Mouse (Mus musculus): ENCODE data around the gene Slc35f3. TPM values are rescaled to one million over a fixed set of nuclear protein-coding genes. Genes with fewer than 3 reads are reported as not detected.

The Slc35f3 gene
- polyA plus RNA-seq, 1 experiment from 2014 or later: 0.83 TPM

- Histone ChIP-seq H3K4me1 (ENCODE audit: control insufficient read depth, insufficient read depth, low read length) (peaks cover 6% of the 10 kb centered on the region; the same call in 1 of the 2 replicates), H3K27ac (ENCODE audit: low read depth, low read length) (no peak overlapping the region), H3K9me3 (ENCODE audit: control insufficient read depth, low read length) (0 out of 2 replicates have a peak, but pooled peaks cover 4% of the 10 kb centered on the region), H3K4me3 (ENCODE audit: low read length) (no peak overlapping the region), H3K36me3 (ENCODE audit: control insufficient read depth, insufficient read depth, low read length) (no peaks in the 10 kb centered on the region), H3K4me2 (replicated peaks; ENCODE audit: low read depth, low read length) (no peak overlapping the region), H3K27me3 (ENCODE audit: control insufficient read depth, insufficient read depth, low read length) (no peaks in the 10 kb centered on the region), H3K9ac (ENCODE audit: low read depth, low read length) (no peak overlapping the region)
- 66% methylated on average over 4 of the region's 4 CpGs for WGBS
- no peak for ATAC-seq (ENCODE audit: low FRiP score, low TSS enrichment)
Observed at GRCm38 (mm10) chr8:126345100-126345499, 46.7 kb downstream of the Slc35f3 start.

DNA sequence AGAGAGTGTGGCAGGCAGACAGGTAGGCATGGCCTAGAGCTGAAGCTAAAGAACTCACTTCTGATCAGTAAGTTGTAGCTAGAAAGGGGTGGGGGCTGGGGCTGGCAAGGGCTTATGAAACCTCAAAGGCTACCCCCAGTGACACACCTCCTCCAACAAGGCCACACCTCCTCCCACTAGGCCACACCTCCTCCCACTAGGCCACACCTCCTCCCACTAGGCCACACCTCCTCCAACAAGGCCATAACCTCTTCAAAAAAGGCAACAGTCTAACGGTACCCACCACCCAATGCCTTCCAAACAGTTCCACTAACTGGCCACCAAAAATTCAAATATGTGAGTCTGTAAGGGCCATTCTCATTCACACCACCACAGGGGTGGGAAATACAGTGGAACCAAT lies 54.9 kb downstream of the Slc35f3 start:
- no peak for ATAC-seq (ENCODE audit: low FRiP score, low TSS enrichment)
- WGBS: 61% methylated on average over 1 of the region's 1 CpGs

GRCm38 (mm10) chr8:126357946-126358345 lies 59.6 kb downstream of the Slc35f3 start:
- 56% methylated on average over 3 of the region's 3 CpGs for WGBS
- no peak for ATAC-seq (ENCODE audit: low FRiP score, low TSS enrichment)
- H3K4me3 ChIP-seq (ENCODE audit: low read length): no peak overlapping the region
- H3K36me3 ChIP-seq (ENCODE audit: control insufficient read depth, insufficient read depth, low read length): no peaks in the 10 kb centered on the region
- no peak overlapping the region for H3K4me2 ChIP-seq (replicated peaks; ENCODE audit: low read depth, low read length)
- peaks cover 5% of the 10 kb centered on the region; the same call in 1 of the 2 replicates for H3K4me1 ChIP-seq (ENCODE audit: control insufficient read depth, insufficient read depth, low read length)
- H3K27ac ChIP-seq (ENCODE audit: low read depth, low read length): no peak overlapping the region
- H3K27me3 ChIP-seq (ENCODE audit: control insufficient read depth, insufficient read depth, low read length): no peaks in the 10 kb centered on the region
- no peaks in the 10 kb centered on the region for H3K9me3 ChIP-seq (ENCODE audit: control insufficient read depth, low read length)
- H3K9ac ChIP-seq (ENCODE audit: low read depth, low read length): no peak overlapping the region

More for the DNA sequence above, 54.9 kb downstream of the Slc35f3 start:
- Histone ChIP-seq H3K27ac (ENCODE audit: low read depth, low read length) (no peak overlapping the region), H3K4me3 (ENCODE audit: low read length) (no peak overlapping the region), H3K9ac (ENCODE audit: low read depth, low read length) (no peak overlapping the region), H3K27me3 (ENCODE audit: control insufficient read depth, insufficient read depth, low read length) (no peaks in the 10 kb centered on the region), H3K4me1 (ENCODE audit: control insufficient read depth, insufficient read depth, low read length) (no peaks in the 10 kb centered on the region), H3K9me3 (ENCODE audit: control insufficient read depth, low read length) (no peaks in the 10 kb centered on the region), H3K36me3 (ENCODE audit: control insufficient read depth, insufficient read depth, low read length) (no peaks in the 10 kb centered on the region), H3K4me2 (replicated peaks; ENCODE audit: low read depth, low read length) (no peak overlapping the region)

GRCm38 (mm10) chr8:126359296-126359695 lies 60.9 kb downstream of the Slc35f3 start:
- ATAC-seq (ENCODE audit: low FRiP score, low TSS enrichment): no peak; the same call in 1 of the 2 replicates

GRCm38 (mm10) chr8:126360106-126360505 lies 61.7 kb downstream of the Slc35f3 start:
- H3K4me3 ChIP-seq (ENCODE audit: low read length): no peak overlapping the region
- peak overlapping the region; percentile 55; the same call in 1 of the 2 replicates for H3K27ac ChIP-seq (ENCODE audit: low read depth, low read length)
- no peaks in the 10 kb centered on the region for H3K9me3 ChIP-seq (ENCODE audit: control insufficient read depth, low read length)
- whole genome bisulfite sequencing: 50% methylated on average over 11 of the region's 11 CpGs
- H3K4me1 ChIP-seq (ENCODE audit: control insufficient read depth, insufficient read depth, low read length): peaks cover 5% of the 10 kb centered on the region; the same call in 1 of the 2 replicates
- no peak; the same call in 1 of the 2 replicates for ATAC-seq (ENCODE audit: low FRiP score, low TSS enrichment)
- no peaks in the 10 kb centered on the region for H3K36me3 ChIP-seq (ENCODE audit: control insufficient read depth, insufficient read depth, low read length)
- H3K9ac ChIP-seq (ENCODE audit: low read depth, low read length): no peak overlapping the region
- H3K4me2 ChIP-seq (replicated peaks; ENCODE audit: low read depth, low read length): no peak overlapping the region
- H3K27me3 ChIP-seq (ENCODE audit: control insufficient read depth, insufficient read depth, low read length): no peaks in the 10 kb centered on the region

More at GRCm38 (mm10) chr8:126359296-126359695, 60.9 kb downstream of the Slc35f3 start:
- WGBS: 44% methylated on average over 6 of the region's 6 CpGs
- Histone ChIP-seq H3K27ac (ENCODE audit: low read depth, low read length) (peak overlapping the region; percentile 55; the same call in 1 of the 2 replicates), H3K4me3 (ENCODE audit: low read length) (no peak overlapping the region), H3K4me2 (replicated peaks; ENCODE audit: low read depth, low read length) (no peak overlapping the region), H3K36me3 (ENCODE audit: control insufficient read depth, insufficient read depth, low read length) (no peaks in the 10 kb centered on the region), H3K27me3 (ENCODE audit: control insufficient read depth, insufficient read depth, low read length) (no peaks in the 10 kb centered on the region), H3K9ac (ENCODE audit: low read depth, low read length) (no peak overlapping the region), H3K9me3 (ENCODE audit: control insufficient read depth, low read length) (no peaks in the 10 kb centered on the region), H3K4me1 (ENCODE audit: control insufficient read depth, insufficient read depth, low read length) (peaks cover 5% of the 10 kb centered on the region; the same call in 1 of the 2 replicates)

GRCm38 (mm10) chr8:126360701-126361100 lies 62.3 kb downstream of the Slc35f3 start:
- Histone ChIP-seq H3K9me3 (ENCODE audit: control insufficient read depth, low read length) (no peaks in the 10 kb centered on the region), H3K4me3 (ENCODE audit: low read length) (no peak overlapping the region), H3K36me3 (ENCODE audit: control insufficient read depth, insufficient read depth, low read length) (no peaks in the 10 kb centered on the region), H3K27me3 (ENCODE audit: control insufficient read depth, insufficient read depth, low read length) (no peaks in the 10 kb centered on the region), H3K4me2 (replicated peaks; ENCODE audit: low read depth, low read length) (no peak overlapping the region), H3K9ac (ENCODE audit: low read depth, low read length) (no peak overlapping the region), H3K27ac (ENCODE audit: low read depth, low read length) (no peak overlapping the region), H3K4me1 (ENCODE audit: control insufficient read depth, insufficient read depth, low read length) (peaks cover 5% of the 10 kb centered on the region; the same call in 1 of the 2 replicates)
- 71% methylated on average over 5 of the region's 5 CpGs for WGBS
- ATAC-seq (ENCODE audit: low FRiP score, low TSS enrichment): no peak

DNA sequence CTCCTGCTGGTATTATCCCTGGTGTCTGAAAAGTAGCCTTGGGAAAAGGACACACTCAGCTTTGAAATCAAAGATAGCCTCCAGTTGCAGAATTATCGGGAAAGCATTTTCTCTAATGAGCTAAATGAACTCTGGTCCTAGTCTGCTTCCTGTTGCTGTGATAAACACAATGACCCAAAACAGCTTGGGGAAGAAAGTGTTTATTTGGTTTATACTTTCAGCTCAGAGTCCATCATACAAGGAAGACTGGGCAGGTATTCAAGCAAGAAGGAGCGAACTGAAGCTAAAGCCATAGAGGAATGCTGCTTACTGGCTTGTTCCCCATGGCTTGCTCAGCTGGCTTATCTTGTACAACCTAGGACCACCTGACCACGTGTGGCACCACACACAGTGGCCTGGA lies 67.9 kb downstream of the Slc35f3 start:
- no peak overlapping the region for H3K4me3 ChIP-seq (ENCODE audit: low read length)
- H3K4me2 ChIP-seq (replicated peaks; ENCODE audit: low read depth, low read length): no peak overlapping the region
- no peak for ATAC-seq (ENCODE audit: low FRiP score, low TSS enrichment)
- H3K36me3 ChIP-seq (ENCODE audit: control insufficient read depth, insufficient read depth, low read length): no peaks in the 10 kb centered on the region
- no peak overlapping the region for H3K9ac ChIP-seq (ENCODE audit: low read depth, low read length)
- no peaks in the 10 kb centered on the region for H3K9me3 ChIP-seq (ENCODE audit: control insufficient read depth, low read length)
- H3K27ac ChIP-seq (ENCODE audit: low read depth, low read length): no peak overlapping the region
- no peaks in the 10 kb centered on the region for H3K27me3 ChIP-seq (ENCODE audit: control insufficient read depth, insufficient read depth, low read length)
- H3K4me1 ChIP-seq (ENCODE audit: control insufficient read depth, insufficient read depth, low read length): no peaks in the 10 kb centered on the region
- WGBS: 70% methylated on average over 3 of the region's 3 CpGs

DNA sequence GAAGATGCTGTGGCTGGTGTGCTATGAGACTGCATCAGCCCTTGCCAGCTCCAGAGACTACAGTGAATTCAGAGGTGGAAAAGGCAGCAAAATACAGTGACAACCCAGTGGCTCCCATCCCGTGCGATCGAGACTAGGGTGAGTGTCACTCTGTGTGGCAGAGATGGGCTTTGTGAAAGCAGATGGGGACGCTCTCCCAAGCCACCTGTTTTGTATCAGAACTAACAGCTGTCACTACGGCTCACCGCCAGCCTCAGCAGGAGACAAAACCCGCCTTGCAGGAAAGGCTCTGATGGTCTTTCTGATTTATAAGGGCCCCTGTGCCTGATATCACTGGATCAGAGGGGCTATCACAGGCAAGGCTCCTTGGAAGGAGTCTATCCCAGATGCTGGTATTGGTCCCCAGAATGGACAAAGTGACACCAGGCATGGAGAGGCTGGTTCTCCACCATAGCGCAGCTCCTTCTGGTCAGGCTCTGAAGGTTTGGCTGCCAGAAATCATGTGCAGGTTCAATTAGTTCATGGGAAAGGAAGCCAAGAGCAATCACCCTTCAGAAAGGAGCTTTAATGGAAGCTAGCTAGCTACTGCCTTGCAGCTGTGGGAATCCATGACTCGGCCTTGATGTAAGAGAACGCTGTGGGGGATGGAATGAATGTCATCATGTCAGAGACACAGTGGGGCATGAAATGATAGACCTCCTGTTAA lies 70.1 kb downstream of the Slc35f3 start:
- no peak overlapping the region for H3K27ac ChIP-seq (ENCODE audit: low read depth, low read length)
- no peaks in the 10 kb centered on the region for H3K9me3 ChIP-seq (ENCODE audit: control insufficient read depth, low read length)
- no peaks in the 10 kb centered on the region for H3K4me1 ChIP-seq (ENCODE audit: control insufficient read depth, insufficient read depth, low read length)
- 83% methylated on average over 10 of the region's 10 CpGs for WGBS
- no peak overlapping the region for H3K4me3 ChIP-seq (ENCODE audit: low read length)
- H3K36me3 ChIP-seq (ENCODE audit: control insufficient read depth, insufficient read depth, low read length): no peaks in the 10 kb centered on the region
- ATAC-seq (ENCODE audit: low FRiP score, low TSS enrichment): no peak
- no peak overlapping the region for H3K9ac ChIP-seq (ENCODE audit: low read depth, low read length)
- no peaks in the 10 kb centered on the region for H3K27me3 ChIP-seq (ENCODE audit: control insufficient read depth, insufficient read depth, low read length)
- H3K4me2 ChIP-seq (replicated peaks; ENCODE audit: low read depth, low read length): no peak overlapping the region

DNA sequence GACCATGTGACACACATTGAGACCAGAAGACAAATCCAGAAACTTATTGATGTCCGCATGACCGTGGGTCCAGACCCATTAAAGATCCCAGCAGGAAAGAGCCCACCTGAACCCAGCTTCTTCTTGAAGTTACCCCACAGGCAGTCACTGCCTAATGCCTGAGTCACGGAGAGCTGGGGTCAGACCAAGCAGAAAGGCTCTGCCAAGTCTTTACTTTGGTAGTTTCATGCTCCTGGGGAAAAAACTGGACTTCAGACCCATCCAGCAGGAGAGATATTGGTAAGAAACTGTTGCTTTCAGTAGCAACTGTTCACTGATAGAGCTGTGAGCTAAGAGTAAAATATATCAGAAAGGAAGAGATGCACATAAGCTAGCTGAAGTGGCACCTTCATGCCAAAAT lies 73.5 kb downstream of the Slc35f3 start:
- WGBS: 84% methylated on average over 3 of the region's 3 CpGs
- no peak for ATAC-seq (ENCODE audit: low FRiP score, low TSS enrichment)
- no peaks in the 10 kb centered on the region for H3K36me3 ChIP-seq (ENCODE audit: control insufficient read depth, insufficient read depth, low read length)
- no peaks in the 10 kb centered on the region for H3K4me1 ChIP-seq (ENCODE audit: control insufficient read depth, insufficient read depth, low read length)
- no peaks in the 10 kb centered on the region for H3K9me3 ChIP-seq (ENCODE audit: control insufficient read depth, low read length)
- no peak overlapping the region for H3K4me2 ChIP-seq (replicated peaks; ENCODE audit: low read depth, low read length)
- H3K27ac ChIP-seq (ENCODE audit: low read depth, low read length): no peak overlapping the region
- no peak overlapping the region for H3K4me3 ChIP-seq (ENCODE audit: low read length)
- H3K9ac ChIP-seq (ENCODE audit: low read depth, low read length): no peak overlapping the region
- no peaks in the 10 kb centered on the region for H3K27me3 ChIP-seq (ENCODE audit: control insufficient read depth, insufficient read depth, low read length)
